In the genomic region with DNA sequence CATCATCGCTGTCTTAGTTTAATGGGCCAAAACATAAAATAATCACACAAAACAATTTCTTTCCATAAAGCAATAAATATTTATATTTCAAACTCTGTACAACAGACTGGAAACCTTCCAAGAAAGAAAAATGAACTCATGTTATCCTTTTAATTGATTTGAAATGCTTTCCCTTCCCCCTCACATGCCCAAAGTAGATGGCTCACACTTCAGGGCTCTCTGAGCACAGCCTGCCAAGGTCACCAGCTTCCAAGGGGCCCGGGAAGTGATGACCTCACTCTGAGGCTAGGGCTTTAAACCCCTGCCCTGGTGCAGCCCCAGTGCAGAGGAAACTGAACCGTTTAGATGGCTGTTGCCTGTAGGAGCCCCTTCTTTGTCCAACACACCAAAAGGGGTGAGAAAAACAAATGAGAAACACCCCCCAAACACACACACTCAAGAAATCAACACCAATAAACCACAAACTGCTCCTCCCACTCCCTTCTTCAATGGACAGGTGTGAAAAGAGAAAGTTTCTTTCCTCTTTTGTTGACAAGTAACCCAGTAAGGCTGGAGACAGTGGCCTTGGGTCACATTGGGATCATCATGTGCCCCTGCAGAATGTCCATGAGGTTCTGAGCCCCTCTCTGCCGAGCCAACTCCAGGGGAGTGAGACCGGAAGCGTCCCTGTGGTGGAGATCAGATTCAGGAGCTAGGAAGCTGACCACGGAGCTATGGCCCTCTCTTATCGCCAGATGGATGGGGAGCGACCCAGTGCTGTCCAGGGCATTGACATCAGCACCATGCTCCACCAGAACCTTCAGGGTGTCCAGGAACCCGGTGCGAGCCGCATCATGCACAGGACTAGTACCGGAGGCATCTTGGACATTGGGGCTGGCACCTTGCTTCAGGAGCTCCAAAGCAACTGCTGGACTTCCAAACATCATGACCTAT, we compare ENCODE assay signal across 7 mouse cellular contexts. TPM values are rescaled to one million over a fixed set of nuclear protein-coding genes. Genes with fewer than 3 reads are reported as not detected.
DNase-seq lines count a peak whose midpoint lies in the region; ATAC-seq lines count a peak whose summit lies in the region.

No protein-coding gene starts in this region.

- no peaks in the 10 kb centered on the region for H3K27me3 ChIP-seq in embryonic facial prominence, embryonic 11.5 days (ENCODE audit: control insufficient read depth, insufficient read depth, low read length)
- H3K27me3 ChIP-seq in midbrain, embryonic 10.5 days (ENCODE audit: low read depth, poor library complexity, severe bottlenecking) = no peaks in the 10 kb centered on the region

- H3K4me1 ChIP-seq in embryonic facial prominence, embryonic 11.5 days (ENCODE audit: control insufficient read depth, insufficient read depth, low read length) = peaks cover 4% of the 10 kb centered on the region; the same call in 1 of the 2 replicates
- peaks cover 42% of the 10 kb centered on the region for H3K4me1 ChIP-seq in midbrain, embryonic 10.5 days

- intact Hi-C loops in gastrocnemius, postnatal 36 days (cut with DNase I) = no loop called here

- H3K9ac ChIP-seq in embryonic facial prominence, embryonic 11.5 days (replicated peaks; ENCODE audit: low read length) = peak overlapping the region; percentile 34

- peak; percentile 54 to 57 for DNase-seq in spleen, postnatal 10 days (ENCODE audit: low spot score in 2 of 2)
- no peak for DNase-seq in spleen, postnatal 14 days (ENCODE audit: low spot score in 2 of 2)
- no peak for DNase-seq in embryonic facial prominence, embryonic 11.5 days (ENCODE audit: low spot score)
- peak; percentile 84 for DNase-seq in induced T-regulatory cell, adult 2 months (ENCODE audit: low read depth)
- no peak for DNase-seq in midbrain, embryonic 10.5 days (ENCODE audit: low spot score)
- DNase-seq in thymus, postnatal 4 days = peak; percentile 69
- DNase-seq in gastrocnemius, postnatal 36 days = no peak

- no peak for ATAC-seq in embryonic facial prominence, embryonic 11.5 days (replicated peaks; ENCODE audit: insufficient number of reproducible peaks, low FRiP score, low TSS enrichment, low read depth)

- 84% methylated on average over 13 of the region's 13 CpGs for WGBS in embryonic facial prominence, embryonic 11.5 days
- 85% methylated on average over 13 of the region's 13 CpGs for WGBS in midbrain, embryonic 10.5 days

- H3K4me2 ChIP-seq in embryonic facial prominence, embryonic 11.5 days (ENCODE audit: low read depth, low read length) = peak overlapping the region; percentile 53

- H3K27ac ChIP-seq in embryonic facial prominence, embryonic 11.5 days (replicated peaks; ENCODE audit: low read depth, low read length) = peak overlapping the region; percentile 52
- H3K27ac ChIP-seq in midbrain, embryonic 10.5 days (replicated peaks) = peak overlapping the region; percentile 91

- no peaks in the 10 kb centered on the region for H3K9me3 ChIP-seq in embryonic facial prominence, embryonic 11.5 days (replicated peaks; ENCODE audit: control insufficient read depth, low read length)
- no peaks in the 10 kb centered on the region for H3K9me3 ChIP-seq in midbrain, embryonic 10.5 days (replicated peaks)

- peak overlapping the region; percentile 52 for H3K4me3 ChIP-seq in embryonic facial prominence, embryonic 11.5 days (ENCODE audit: low read depth, low read length)
- H3K4me3 ChIP-seq in midbrain, embryonic 10.5 days = peak overlapping the region; percentile 89

- no peaks in the 10 kb centered on the region; the same call in 1 of the 2 replicates for H3K36me3 ChIP-seq in embryonic facial prominence, embryonic 11.5 days (replicated peaks; ENCODE audit: control insufficient read depth, insufficient read depth, low read depth, low read length)
- H3K36me3 ChIP-seq in midbrain, embryonic 10.5 days = peaks cover 28% of the 10 kb centered on the region

RNA-seq across cellular contexts. Expression of a gene that starts 0.9 kb away (rescaled TPM):
- polyA plus RNA-seq in embryonic facial prominence, embryonic 11.5 days (2014; fragmentation: Nextera tagmentation; extraction: Ambion mirVana) = 11.4 and 13.3 TPM in 2 replicates
- 16.2 and 21.0 TPM in 2 replicates for polyA plus RNA-seq in midbrain, embryonic 10.5 days (2016; fragmentation: Nextera tagmentation; extraction: Ambion mirVana)
- 10 to 100 TPM in 1 of 2 experiments, 1 to 10 TPM in 1; 9.1 to 11.6 TPM for total RNA-seq in gastrocnemius, postnatal 36 days (2021)

RNA-seq across cellular contexts. Expression of a gene that starts 2.5 kb away (rescaled TPM):
- 51.3 and 55.0 TPM in 2 replicates for polyA plus RNA-seq in embryonic facial prominence, embryonic 11.5 days (2014; fragmentation: Nextera tagmentation; extraction: Ambion mirVana)
- 51.4 and 61.3 TPM in 2 replicates for polyA plus RNA-seq in midbrain, embryonic 10.5 days (2016; fragmentation: Nextera tagmentation; extraction: Ambion mirVana)
- total RNA-seq in gastrocnemius, postnatal 36 days (2021) = 10 to 100 TPM in 1 of 2 experiments, 1 to 10 TPM in 1; 8.4 to 10.1 TPM

RNA-seq across cellular contexts. Expression of a gene that starts 23.5 kb away (rescaled TPM):
- polyA plus RNA-seq in embryonic facial prominence, embryonic 11.5 days (2014; fragmentation: Nextera tagmentation; extraction: Ambion mirVana) = 15.9 and 16.3 TPM in 2 replicates
- 1.1 and 2.9 TPM in 2 replicates for polyA plus RNA-seq in midbrain, embryonic 10.5 days (2016; fragmentation: Nextera tagmentation; extraction: Ambion mirVana)
- not detected for total RNA-seq in gastrocnemius, postnatal 36 days (2021)

RNA-seq across cellular contexts. Expression of a gene that starts 23.6 kb away (rescaled TPM):
- 28.5 and 31.1 TPM in 2 replicates for polyA plus RNA-seq in embryonic facial prominence, embryonic 11.5 days (2014; fragmentation: Nextera tagmentation; extraction: Ambion mirVana)
- polyA plus RNA-seq in midbrain, embryonic 10.5 days (2016; fragmentation: Nextera tagmentation; extraction: Ambion mirVana) = 48.6 and 49.9 TPM in 2 replicates
- total RNA-seq in gastrocnemius, postnatal 36 days (2021) = 10 to 100 TPM; 62.0 to 65.7 TPM

RNA-seq across cellular contexts. Expression of a gene that starts 31.8 kb away (rescaled TPM):
- 86.0 and 89.8 TPM in 2 replicates for polyA plus RNA-seq in embryonic facial prominence, embryonic 11.5 days (2014; fragmentation: Nextera tagmentation; extraction: Ambion mirVana)
- polyA plus RNA-seq in midbrain, embryonic 10.5 days (2016; fragmentation: Nextera tagmentation; extraction: Ambion mirVana) = 65.8 and 72.2 TPM in 2 replicates
- total RNA-seq in gastrocnemius, postnatal 36 days (2021) = 100 to 1,000 TPM; 135 to 148 TPM

Comparison
In these comparisons a context has a peak if more than half of its experiments do, and no peak if none do; other contexts are left out.
1. DNase-seq: peak in spleen, postnatal 10 days (2 of 2), induced T-regulatory cell, adult 2 months (single experiment) and thymus, postnatal 4 days (single experiment); none in spleen, postnatal 14 days (0 of 2), embryonic facial prominence, embryonic 11.5 days (single experiment), midbrain, embryonic 10.5 days (single experiment) and gastrocnemius, postnatal 36 days (0 of 2).